Mouse (Mus musculus) limb, embryonic 14.5 days (tissue): ENCODE results near the gene Bub3. TPM values are rescaled to one million over a fixed set of nuclear protein-coding genes. Genes with fewer than 3 reads are reported as not detected.

ENCODE experiments used
- ATAC-seq: fragments of 200-750 bp; cut with Nextera tagmentation; 2 replicates; pipeline ENCODE4 v1.8.0; 2017; ENCODE audit warnings: low read depth, moderate number of reproducible peaks, moderate TSS enrichment; ENCODE audit not compliant: low FRiP score
- DNase-seq: peaks from one replicate; pipeline ENCODE4 v3.0.0-alpha.2; 2015; ENCODE audit warnings: low spot score
- H3K27ac ChIP-seq: fragments of 300-500 bp; sonication (generic); replicated peaks from 2 replicates; pipeline ENCODE4 v1.5.1; 2014; ENCODE audit warnings: low read depth, mild to moderate bottlenecking, low read length, moderate library complexity, mixed read lengths
- H3K27me3 ChIP-seq: fragments of 300-500 bp; sonication (generic); 2 replicates; pipeline ENCODE4 v1.6.1; 2014; ENCODE audit warnings: low read length, mixed read lengths; ENCODE audit not compliant: control insufficient read depth, insufficient read depth
- H3K36me3 ChIP-seq: fragments of 300-500 bp; sonication (generic); 2 replicates; pipeline ENCODE4 v1.6.1; 2014; ENCODE audit warnings: mild to moderate bottlenecking, low read length, moderate library complexity, mixed read lengths; ENCODE audit not compliant: control insufficient read depth, insufficient read depth
- H3K4me1 ChIP-seq: fragments of 300-500 bp; sonication (generic); 2 replicates; pipeline ENCODE4 v1.6.1; 2014; ENCODE audit warnings: antibody characterized with exemption, low read length, mixed read lengths; ENCODE audit not compliant: control insufficient read depth, insufficient read depth
- H3K4me2 ChIP-seq: fragments of 300-500 bp; sonication (generic); replicated peaks from 2 replicates; pipeline ENCODE4 v1.6.1; 2014; ENCODE audit warnings: low read depth, mild to moderate bottlenecking, low read length, moderate library complexity; ENCODE audit not compliant: severe bottlenecking
- H3K4me3 ChIP-seq: fragments of 300-500 bp; sonication (generic); replicated peaks from 2 replicates; pipeline ENCODE4 v1.5.1; 2014; ENCODE audit warnings: low read length
- H3K9ac ChIP-seq: fragments of 300-500 bp; sonication (generic); 2 replicates; pipeline ENCODE4 v1.6.1; 2014; ENCODE audit warnings: mild to moderate bottlenecking, low read depth, low read length, moderate library complexity; ENCODE audit not compliant: severe bottlenecking
- H3K9me3 ChIP-seq: fragments of 300-500 bp; sonication (generic); 2 replicates; pipeline ENCODE4 v1.6.1; 2016; ENCODE audit warnings: low read length; ENCODE audit not compliant: control insufficient read depth
- POLR2A ChIP-seq: fragments of 200-500 bp; IDR thresholded peaks from 2 replicates; pipeline ENCODE4 v1.8.0; 2012; ENCODE audit warnings: inconsistent platforms, mild to moderate bottlenecking, moderate library complexity, borderline replicate concordance; ENCODE audit not compliant: insufficient read depth, insufficient read length; ENCODE audit errors: extremely low read depth
- WGBS: fragments of 180-500 bp; shearing (Covaris S2); extraction: QIAGEN DNeasy Blood & Tissue Kit; methylation state at CpG from one replicate; pipeline ENCODE4 v1.1.7; 2014; 5-methylcytosine and 5-hydroxymethylcytosine counted together
- polyA plus RNA-seq, 2 experiments: library from polyadenylated mRNA; depleted of rRNA in 1 of 2; stranded (reverse) in 1 of 2; unstranded in 1 of 2; fragments of >200 nt; fragmentation: Nextera tagmentation in 1 of 2; extraction: Ambion mirVana in 1 of 2; gene quantifications; 2 replicates each; pipeline versions ENCODE4 v1.2.1 to v1.2.3; 2012 to 2014

Gene Bub3
- polyA plus RNA-seq (2012; rRNA removed) (169 and 185 TPM in 2 replicates), polyA plus RNA-seq (2014; fragmentation: Nextera tagmentation; extraction: Ambion mirVana) (188 and 189 TPM in 2 replicates)

- peak within 1 kb of the TSS; percentile 86 for H3K9ac ChIP-seq
- peaks cover 32% of the 10 kb centered on the region for H3K36me3 ChIP-seq
- H3K4me2 ChIP-seq: peak within 1 kb of the TSS; percentile 59
- 0% methylated on average over 37 of the region's 51 CpGs for whole genome bisulfite sequencing
- H3K9me3 ChIP-seq: no peaks in the 10 kb centered on the region
- peaks cover 36% of the 10 kb centered on the region for H3K27me3 ChIP-seq
- peak; percentile 88; the same call in 1 of the 2 replicates for TF ChIP-seq POLR2A
- ATAC-seq (peak; percentile 94), DNase-seq (peak; percentile 98)
- H3K4me3 ChIP-seq: peak within 1 kb of the TSS; percentile 83
- H3K4me1 ChIP-seq: peaks cover 14% of the 10 kb centered on the region
- H3K27ac ChIP-seq: peak within 1 kb of the TSS; percentile 86
These were observed at the start of gene Bub3 for GRCm38 (mm10) chr7:131559986-131560696. Bub3 (plus strand) TSS chr7:131560222.

- Histone ChIP-seq H3K9ac (no peak overlapping the region), H3K27me3 (peaks cover 49% of the 10 kb centered on the region), H3K4me1 (peaks cover 16% of the 10 kb centered on the region; the same call in 1 of the 2 replicates), H3K4me2 (no peak overlapping the region), H3K36me3 (no peaks in the 10 kb centered on the region), H3K9me3 (no peaks in the 10 kb centered on the region), H3K4me3 (no peak overlapping the region), H3K27ac (no peak overlapping the region)
- peak; percentile 84 for DNase-seq
- 0% methylated on average over 7 of the region's 7 CpGs for WGBS
- ATAC-seq: peak; percentile 73
- TF ChIP-seq POLR2A: no peak
These were observed 20.0 kb upstream of the Bub3 start for GRCm38 (mm10) chr7:131539979-131540378.

GRCm38 (mm10) chr7:131541184-131542114, 18.6 kb upstream of the Bub3 start:
- Histone ChIP-seq H3K9ac (no peak overlapping the region), H3K9me3 (no peaks in the 10 kb centered on the region), H3K27me3 (peaks cover 63% of the 10 kb centered on the region), H3K4me3 (peak overlapping the region; percentile 40), H3K36me3 (no peaks in the 10 kb centered on the region), H3K4me1 (peaks cover 16% of the 10 kb centered on the region; the same call in 1 of the 2 replicates), H3K27ac (no peak overlapping the region), H3K4me2 (peak overlapping the region; percentile 67)
- no peak for TF ChIP-seq POLR2A
- ATAC-seq: no peak
- DNase-seq: no peak
- 2% methylated on average over 40 of the region's 41 CpGs for WGBS

GRCm38 (mm10) chr7:131542115-131542871, 17.7 kb upstream of the Bub3 start, which contains the start of gene Hmx3:
Hmx3 (plus strand) TSS chr7:131542867.
- no peak for TF ChIP-seq POLR2A
- H3K36me3 ChIP-seq: no peaks in the 10 kb centered on the region
- no peaks in the 10 kb centered on the region for H3K9me3 ChIP-seq
- DNase-seq (no peak), ATAC-seq (no peak)
- H3K27me3 ChIP-seq: peaks cover 72% of the 10 kb centered on the region
- peak within 1 kb of the TSS; percentile 40 for H3K4me3 ChIP-seq
- H3K27ac ChIP-seq: no peak within 1 kb of the TSS
- peak within 1 kb of the TSS; percentile 40; the same call in 1 of the 2 replicates for H3K9ac ChIP-seq
- WGBS: under 1% methylated on average over 51 of the region's 65 CpGs
- H3K4me2 ChIP-seq: peak within 1 kb of the TSS; percentile 67
- peaks cover 16% of the 10 kb centered on the region; the same call in 1 of the 2 replicates for H3K4me1 ChIP-seq
